Mouse (Mus musculus): ENCODE measurements at regions not wholly inside any gene's neighbourhood (a gene's known extent, or its start where the extent isn't known, plus 50 kb on each side); places are given as distances from the start of the nearest gene placed in this dataset.

- TF ChIP-seq CTCF (IDR thresholded peaks at IDR 0.05; ENCODE audit: low read depth, low read length): no peak
- TF ChIP-seq POLR2A (IDR thresholded peaks at IDR 0.05; ENCODE audit: insufficient read depth, low read length): no peak
Observed at GRCm38 (mm10) chr2:45572906-45573305, 455.7 kb upstream of the Zeb2 start.
